Mouse (Mus musculus) erythroblast, adult 5-6 weeks (primary cell): ENCODE measurements around the gene Bckdha. TPM values are rescaled to one million over a fixed set of nuclear protein-coding genes. Genes with fewer than 3 reads are reported as not detected.

ENCODE experiments used
- ATAC-seq: replicated peaks from 2 replicates; pipeline ENCODE4 v1.8.0; 2016; ENCODE audit warnings: moderate number of reproducible peaks, mild to moderate bottlenecking, moderate TSS enrichment, inconsistent platforms; ENCODE audit not compliant: poor library complexity, low FRiP score, severe bottlenecking
- total RNA-seq, 2 experiments: library from RNA; stranded (forward) in 1 of 2; stranded (reverse) in 1 of 2; fragments of 150-400 nt in 1 of 2; fragments of 200-764, 138-1000 nt in 1 of 2; gene quantifications; 2 replicates each; pipeline versions ENCODE4 v1.2.3 to v1.2.4; 2015 to 2017; ENCODE audit warnings: low replicate concordance in 2 of 2

Gene Bckdha
- total RNA-seq, 2 experiments from 2014 or later: 4.3 to 17.9 TPM

DNA sequence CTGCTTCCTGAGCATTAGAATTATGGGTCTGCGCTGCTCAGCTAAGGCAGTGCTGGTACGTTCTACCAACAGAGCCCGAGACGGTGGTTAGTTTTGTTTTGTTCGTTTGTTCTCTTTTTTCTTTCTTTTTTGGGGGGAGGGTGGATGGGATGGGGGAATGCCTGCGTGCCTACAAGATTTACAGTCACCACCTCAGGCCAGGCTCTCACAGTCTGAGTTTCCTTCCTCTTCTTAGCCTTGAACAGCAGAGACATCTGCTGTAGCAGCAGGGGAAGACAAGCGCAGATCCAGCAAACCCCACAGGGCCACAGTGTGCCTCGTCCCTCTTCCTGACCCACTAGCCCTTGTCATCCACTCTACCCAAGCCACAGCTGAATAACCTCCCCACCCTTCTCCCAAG is 7.5 kb downstream of the Bckdha start:
- ATAC-seq: no peak

- no peak for ATAC-seq
Measured at GRCm38 (mm10) chr7:25649839-25650238, 8.9 kb downstream of the Bckdha start.

DNA sequence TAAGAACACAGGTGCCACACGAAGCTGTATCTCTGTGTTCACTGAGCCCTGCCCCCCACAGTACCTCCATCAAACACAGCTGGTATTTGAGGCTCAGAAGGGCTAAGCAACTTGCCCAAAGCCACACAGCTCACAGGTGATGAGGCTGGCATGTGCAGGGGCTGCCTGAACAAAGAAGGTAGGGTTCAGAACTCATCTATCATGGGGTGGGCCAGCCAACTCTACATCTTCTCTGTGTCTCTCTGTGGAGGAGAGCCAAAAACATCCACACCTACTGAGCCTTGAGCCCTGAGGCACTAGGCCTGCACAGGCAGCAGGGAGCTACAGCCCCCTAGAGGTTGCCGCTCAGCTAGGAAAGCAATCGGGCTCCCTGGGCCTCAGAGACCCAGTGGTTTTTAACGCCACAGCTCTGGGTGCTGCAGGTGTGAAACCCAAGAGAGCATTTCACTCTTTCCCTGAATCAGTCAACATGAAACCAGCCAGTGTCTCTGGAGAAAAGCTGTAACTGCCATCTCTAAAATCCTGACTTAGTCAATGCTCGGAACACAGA is 11.1 kb downstream of the Bckdha start:
- no peak for ATAC-seq

DNA sequence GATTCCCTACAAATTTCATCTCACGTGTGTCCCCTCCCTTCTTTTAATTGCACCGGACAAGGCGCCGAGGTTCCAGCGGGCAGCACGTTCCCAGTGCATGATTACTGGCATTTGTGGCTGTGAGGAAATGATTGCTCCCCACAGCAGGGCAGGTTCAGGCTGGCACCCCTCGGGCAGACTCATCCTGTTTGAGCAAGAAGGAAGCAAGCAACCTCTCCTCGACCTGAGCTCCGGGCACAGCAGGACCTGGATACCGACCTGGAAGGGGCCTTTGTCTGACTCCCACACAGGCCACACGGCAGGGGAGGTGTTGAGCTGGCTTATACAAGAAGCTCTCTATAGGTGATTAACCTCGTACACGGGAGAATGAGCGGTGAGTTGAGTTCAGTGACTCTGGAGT is 13.7 kb downstream of the Bckdha start:
- ATAC-seq: no peak

DNA sequence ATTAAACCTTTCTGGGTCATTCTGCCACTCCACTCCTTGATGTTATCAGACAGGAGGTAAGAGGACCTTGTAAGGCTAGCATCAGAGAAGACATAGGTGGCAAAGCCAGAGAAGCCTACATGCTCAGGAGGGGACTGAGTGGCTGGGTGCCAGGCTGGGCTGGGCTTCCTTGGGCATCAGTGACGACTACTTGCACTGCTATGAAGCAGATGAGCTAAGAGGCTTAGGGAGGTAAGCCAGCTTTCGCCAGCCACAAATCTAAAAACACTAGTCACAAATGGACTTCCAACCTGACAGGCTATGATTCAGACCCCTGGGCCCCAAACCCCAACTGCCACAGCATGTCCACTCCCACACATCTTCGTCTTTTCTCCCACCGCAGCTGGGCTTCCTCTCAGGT is 14.2 kb downstream of the Bckdha start:
- ATAC-seq: no peak

GRCm38 (mm10) chr7:25644136-25644535 is 14.6 kb downstream of the Bckdha start:
- no peak for ATAC-seq

DNA sequence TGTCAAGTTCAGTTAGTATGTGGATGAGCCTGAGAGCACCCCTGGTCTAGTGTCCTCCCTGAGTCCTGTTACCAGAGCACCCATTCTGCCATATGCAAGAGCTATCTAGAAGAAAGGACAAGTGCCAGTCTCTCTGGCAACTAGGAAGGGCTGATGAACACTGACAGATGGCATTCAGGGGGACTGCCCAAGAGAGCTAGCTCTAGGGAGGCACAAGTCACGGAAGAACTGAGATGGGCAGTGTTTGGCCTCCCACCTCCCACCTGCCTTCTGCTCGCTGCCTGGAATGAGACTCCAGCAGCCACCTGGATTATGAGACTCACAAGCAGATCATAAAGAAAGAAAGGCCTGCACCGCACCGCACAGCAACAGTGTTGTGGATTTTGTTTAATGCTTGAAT is 19.0 kb downstream of the Bckdha start:
- ATAC-seq: no peak

- ATAC-seq: no peak
Measured at GRCm38 (mm10) chr7:25637099-25637498, 21.7 kb downstream of the Bckdha start.

DNA sequence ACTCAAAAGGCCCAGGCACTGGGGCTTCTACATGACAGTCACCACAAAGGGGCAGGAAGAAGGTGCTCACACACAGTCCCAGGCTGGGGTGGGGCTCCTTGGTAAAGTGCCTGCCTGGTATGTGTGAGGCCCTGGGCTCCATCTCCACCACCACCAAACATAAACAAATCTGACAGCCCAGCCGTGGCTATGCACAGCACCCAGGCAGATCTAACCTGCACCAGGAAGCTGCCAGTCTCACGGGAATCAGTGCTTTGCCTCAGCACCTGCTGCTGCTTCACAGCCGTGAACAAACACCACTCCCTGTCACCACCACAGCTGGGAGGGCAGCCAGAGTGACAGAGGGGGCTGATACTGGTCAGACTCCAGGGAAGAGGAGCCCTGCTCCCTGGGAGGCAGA is 22.4 kb downstream of the Bckdha start:
- no peak for ATAC-seq

GRCm38 (mm10) chr7:25632679-25633078 is 26.1 kb downstream of the Bckdha start:
- ATAC-seq: no peak

- ATAC-seq: no peak
Measured at GRCm38 (mm10) chr7:25628323-25628620, 30.5 kb downstream of the Bckdha start.

DNA sequence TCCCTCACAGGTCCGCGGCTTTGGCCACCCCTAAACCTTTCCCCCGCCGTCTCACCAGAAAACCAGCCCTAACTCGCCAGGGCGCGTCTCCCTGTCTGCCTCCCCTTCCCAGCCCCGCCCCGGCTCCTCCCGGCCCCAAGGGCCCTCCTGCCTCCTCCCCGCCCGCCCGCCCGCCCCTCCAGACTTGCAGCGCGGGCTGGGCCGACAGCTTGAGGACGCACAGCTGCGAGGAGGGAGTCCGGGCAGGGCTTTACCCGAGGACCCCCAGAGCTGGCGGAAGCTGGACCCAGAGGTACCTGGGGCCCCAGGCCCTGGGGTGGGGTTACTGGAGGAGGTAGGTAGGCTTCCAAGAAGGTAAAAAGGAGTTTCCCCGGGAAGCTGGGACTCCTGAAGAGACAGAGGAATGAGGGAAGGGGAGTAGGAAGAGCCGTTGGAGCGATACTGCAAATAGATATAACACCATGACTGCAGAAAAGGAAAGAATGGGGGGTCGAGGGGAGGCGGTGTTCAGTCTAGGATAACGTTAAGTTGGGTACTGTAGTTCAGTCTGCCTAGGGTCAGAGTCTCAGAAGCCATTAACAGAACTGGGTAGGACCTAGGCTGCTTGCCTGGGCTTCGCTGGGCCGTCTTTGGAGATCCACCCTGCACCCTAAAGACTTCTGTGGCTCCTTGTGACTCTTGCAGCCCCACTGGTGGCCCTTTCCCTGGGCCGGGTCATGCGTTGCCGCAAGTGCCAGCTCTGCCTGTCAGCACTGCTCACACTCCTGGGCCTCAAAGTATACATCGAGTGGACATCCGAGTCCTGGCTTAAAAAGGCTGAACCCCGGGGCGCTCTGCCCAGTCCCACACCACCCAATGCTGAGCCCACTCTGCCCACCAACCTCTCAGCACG is 31.1 kb downstream of the Bckdha start:
- no peak for ATAC-seq

DNA sequence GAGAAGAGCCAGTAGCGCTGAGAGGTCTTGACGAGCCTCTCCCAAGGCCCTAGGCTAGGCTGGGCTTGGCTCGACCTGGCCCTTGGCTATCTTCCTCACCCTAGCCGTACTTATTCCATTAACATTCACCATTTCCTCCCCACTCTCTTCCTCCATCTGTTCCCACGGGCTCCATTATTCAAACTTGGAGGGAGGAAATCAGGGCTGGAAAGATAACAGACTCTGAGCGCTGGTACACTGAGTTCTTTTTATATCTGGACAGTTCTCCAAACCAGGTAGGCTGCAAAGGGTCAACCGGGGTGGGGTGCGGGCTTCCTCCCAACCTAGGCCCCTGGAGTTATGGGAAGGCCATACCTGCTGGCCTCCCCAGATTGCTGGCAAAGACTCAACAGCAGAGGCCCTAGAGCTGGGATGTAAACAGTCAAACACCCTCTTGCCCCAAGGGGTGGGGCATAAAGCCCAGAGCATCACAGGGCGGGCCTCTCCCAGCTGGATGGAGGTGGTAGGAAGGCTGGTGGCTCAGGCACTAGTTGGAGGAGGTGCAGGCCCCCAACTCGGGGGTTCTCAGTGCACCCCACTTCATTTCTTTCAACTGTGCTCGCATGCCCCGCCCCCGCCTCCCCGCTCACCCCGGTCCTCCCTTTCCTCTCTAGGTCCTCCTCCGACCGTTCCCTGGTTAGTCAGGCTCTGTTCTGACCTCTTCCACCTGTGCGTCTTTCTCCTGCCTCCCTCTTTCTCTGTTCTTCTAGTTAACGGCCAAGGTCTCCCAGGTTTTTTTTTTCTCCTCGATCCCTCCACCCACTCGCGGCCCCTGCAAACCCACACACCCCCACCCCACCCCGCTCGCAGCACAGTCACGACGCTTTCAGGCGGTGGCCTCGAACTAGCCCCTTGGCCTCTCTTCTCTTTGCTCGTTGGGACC is 32.0 kb downstream of the Bckdha start, which contains the start of gene B3gnt8:
B3gnt8 (plus strand) TSS at position 146 of the 922 bp plus-strand sequence.
- ATAC-seq: no peak

- ATAC-seq: no peak
Measured at GRCm38 (mm10) chr7:25625594-25626250, 33.1 kb downstream of the Bckdha start.

GRCm38 (mm10) chr7:25624851-25625250 is 33.9 kb downstream of the Bckdha start:
- ATAC-seq: no peak

DNA sequence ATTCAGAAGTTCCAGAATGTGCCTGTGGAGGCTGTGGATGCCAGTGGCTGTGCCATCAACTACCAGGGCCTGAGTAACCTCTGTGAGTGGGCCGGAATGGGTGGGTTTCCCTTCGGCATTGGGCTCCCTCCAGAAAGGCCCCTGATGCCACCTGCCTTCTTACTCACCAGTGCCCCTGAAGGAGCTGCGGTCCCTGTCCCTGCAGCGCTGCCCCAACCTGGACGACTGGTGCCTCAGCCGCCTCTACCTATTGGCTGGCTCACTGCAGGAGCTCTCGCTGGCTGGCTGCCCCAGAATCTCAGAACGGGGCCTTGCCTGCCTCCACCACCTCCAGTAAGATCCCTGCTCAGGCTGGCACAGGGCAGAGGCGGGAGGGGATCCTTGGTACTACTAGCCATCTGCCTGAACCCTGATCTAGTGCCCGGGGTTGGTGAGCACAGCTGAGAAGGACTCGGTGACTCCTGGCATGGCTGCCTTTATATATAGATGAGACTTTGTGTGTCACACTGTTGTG is 34.9 kb downstream of the Bckdha start:
- ATAC-seq: no peak

DNA sequence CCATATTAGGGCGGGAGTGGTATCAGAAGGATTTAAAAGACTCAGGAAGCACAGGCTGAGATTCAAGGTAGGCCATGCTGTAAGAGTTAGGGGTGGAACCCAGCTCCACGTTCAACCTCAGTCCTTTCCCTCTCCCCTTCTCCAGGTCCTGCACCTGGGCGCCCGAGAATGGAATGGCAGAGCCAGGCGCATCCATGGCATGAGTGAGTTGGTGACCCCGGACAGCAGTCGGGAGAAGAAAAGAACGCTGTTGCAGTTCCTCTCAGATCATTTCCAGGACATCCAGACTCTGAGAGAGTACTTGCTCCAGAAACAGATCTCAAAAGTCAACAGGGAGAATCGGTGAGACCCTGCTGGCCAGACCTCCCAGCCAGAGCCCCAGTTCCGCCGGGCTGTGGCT is 38.0 kb downstream of the Bckdha start:
- no peak for ATAC-seq

DNA sequence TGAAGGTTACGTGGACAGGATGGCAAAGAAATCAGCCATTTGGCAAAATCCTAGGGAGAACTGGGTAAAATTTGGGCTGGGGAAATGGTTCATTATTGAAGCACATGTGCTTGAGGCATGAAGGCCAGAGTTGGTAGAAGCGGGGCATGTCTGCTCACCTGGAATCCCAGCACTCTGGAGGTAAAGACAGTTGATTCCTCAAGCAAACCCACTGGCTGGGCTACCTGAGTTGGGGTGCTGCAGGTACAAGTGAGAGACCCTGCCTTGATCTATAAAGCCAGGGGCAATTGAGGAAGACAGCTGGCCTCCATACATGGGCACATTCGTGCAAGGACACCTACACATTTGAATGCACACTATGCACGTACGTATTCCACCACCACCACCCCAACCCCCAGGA is 38.7 kb downstream of the Bckdha start:
- no peak for ATAC-seq

DNA sequence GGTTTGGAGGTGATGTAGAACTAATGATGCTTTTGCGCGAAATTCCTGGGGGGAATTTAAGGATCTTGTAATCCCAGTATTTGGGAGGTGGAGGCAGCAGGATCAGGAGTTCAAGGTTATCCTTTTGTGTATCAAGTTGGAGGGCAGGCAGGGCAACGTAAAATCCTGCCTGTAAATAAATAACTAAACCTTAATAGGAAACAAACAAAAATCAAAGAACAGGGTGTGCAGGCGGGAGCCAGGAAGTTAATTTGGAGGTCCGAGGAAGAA is 39.1 kb downstream of the Bckdha start:
- ATAC-seq: no peak
